In the genomic region with DNA sequence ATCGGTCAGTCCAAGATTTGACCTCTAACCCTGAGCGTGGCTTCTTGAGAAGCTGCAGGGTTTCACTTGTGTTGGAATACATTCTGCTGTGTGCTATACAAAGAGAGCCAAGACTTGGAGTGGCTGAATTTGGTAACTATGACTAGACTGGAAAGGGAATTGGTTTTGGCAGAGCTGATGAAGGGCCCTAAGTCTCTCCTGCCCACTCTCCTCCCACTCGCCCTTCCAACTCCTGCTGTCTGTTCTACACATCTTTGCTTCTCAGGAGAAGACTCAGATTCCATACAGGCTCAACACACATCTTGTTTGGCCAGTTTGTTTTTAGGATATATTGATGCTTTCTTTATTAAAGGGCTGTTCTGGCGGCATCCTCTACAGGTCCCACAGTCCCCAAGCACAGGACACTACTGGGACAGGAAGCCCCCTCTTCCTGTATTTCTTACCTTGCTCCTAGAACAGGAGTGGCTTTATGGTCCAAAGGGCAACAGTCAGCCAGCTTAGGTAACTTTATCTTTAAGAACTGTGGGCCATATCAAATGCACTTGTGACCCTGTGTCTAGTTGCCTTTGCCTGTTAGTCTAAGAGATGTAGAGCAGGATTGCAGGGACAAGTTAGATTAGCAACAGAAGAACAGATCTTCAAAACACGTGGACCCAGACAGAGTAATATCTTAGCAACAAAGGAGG, we compare ENCODE assay signal across 31 mouse cellular contexts. TPM values are rescaled to one million over a fixed set of nuclear protein-coding genes. Genes with fewer than 3 reads are reported as not detected.
DNase-seq lines count a peak whose midpoint lies in the region; ATAC-seq lines count a peak whose summit lies in the region.
"Had no signal": no experiment of that assay in that cellular context is flagged by ENCODE, and none has a peak within 500 bp of the region (broad histone marks: within the 10 kb centered on the region; RNA-seq: fewer than 3 reads in every experiment).

No protein-coding gene starts in this region.

- H3K4me3 ChIP-seq in intestine, embryonic 16.5 days (ENCODE audit: low read length), result no peak overlapping the region
- H3K4me3 ChIP-seq: forebrain, embryonic 15.5 days; heart, embryonic 12.5 days; hindbrain, embryonic 10.5 days; kidney, embryonic 15.5 days; liver, embryonic 13.5 days; midbrain, embryonic 12.5 days had no signal

- no peaks in the 10 kb centered on the region for H3K9me3 ChIP-seq in intestine, embryonic 16.5 days (ENCODE audit: control insufficient read depth, low read length)
- H3K9me3 ChIP-seq: forebrain, embryonic 15.5 days; heart, embryonic 12.5 days; hindbrain, embryonic 10.5 days; kidney, embryonic 15.5 days; liver, embryonic 13.5 days; midbrain, embryonic 12.5 days had no signal

- H3K27ac ChIP-seq in intestine, embryonic 16.5 days (ENCODE audit: low read length), result peak overlapping the region; percentile 57; the same call in 1 of the 2 replicates
- H3K27ac ChIP-seq: forebrain, embryonic 15.5 days; hindbrain, embryonic 10.5 days; kidney, embryonic 15.5 days; liver, embryonic 13.5 days; midbrain, embryonic 12.5 days; stomach, postnatal 0 days had no signal

- WGBS in intestine, embryonic 16.5 days, result 78% methylated on average over 5 of the region's 5 CpGs

- H3K4me1 ChIP-seq in intestine, embryonic 16.5 days (ENCODE audit: control insufficient read depth, insufficient read depth, low read length), result no peaks in the 10 kb centered on the region
- H3K4me1 ChIP-seq: forebrain, embryonic 15.5 days; heart, embryonic 12.5 days; kidney, embryonic 15.5 days; liver, embryonic 13.5 days; midbrain, embryonic 12.5 days had no signal

- no peak overlapping the region for H3K9ac ChIP-seq in intestine, embryonic 16.5 days (ENCODE audit: low read depth, low read length)
- H3K9ac ChIP-seq: forebrain, embryonic 15.5 days; heart, embryonic 12.5 days; kidney, embryonic 15.5 days; liver, embryonic 13.5 days; midbrain, embryonic 12.5 days had no signal

- H3K36me3 ChIP-seq in intestine, embryonic 16.5 days (ENCODE audit: control insufficient read depth, insufficient read depth, low read length), result peaks cover 5% of the 10 kb centered on the region

- peak; percentile 90 for ATAC-seq in frontal cortex, adult (ENCODE audit: low TSS enrichment)
- ATAC-seq in intestine, embryonic 16.5 days, result peak; percentile 88
- no peak for ATAC-seq in erythroblast, adult 5-6 weeks (replicated peaks; ENCODE audit: low FRiP score, poor library complexity, severe bottlenecking)
- ATAC-seq: activated CD4-positive, CD25-positive, alpha-beta regulatory T cell, adult 4 months; forebrain, embryonic 15.5 days; hindbrain, embryonic 16.5 days had no signal

- H3K27me3 ChIP-seq in intestine, embryonic 16.5 days (replicated peaks; ENCODE audit: control insufficient read depth, insufficient read depth, low read length), result no peaks in the 10 kb centered on the region
- H3K27me3 ChIP-seq: forebrain, embryonic 15.5 days; heart, embryonic 12.5 days; kidney, embryonic 15.5 days; liver, embryonic 13.5 days; midbrain, embryonic 12.5 days had no signal

- H3K4me2 ChIP-seq in intestine, embryonic 16.5 days (ENCODE audit: low read depth, low read length), result no peak overlapping the region
- H3K4me2 ChIP-seq: forebrain, embryonic 15.5 days; heart, embryonic 12.5 days; kidney, embryonic 15.5 days; liver, embryonic 13.5 days; midbrain, embryonic 12.5 days had no signal

- no peak for DNase-seq in frontal cortex, postnatal 10 days (ENCODE audit: low spot score in 2 of 2)
- peak; percentile 53 for DNase-seq in left cerebral cortex, adult 11 months (ENCODE audit: low spot score)
- no peak for DNase-seq in left cerebral cortex, postnatal 4 days
- peak; percentile 51 to 53 for DNase-seq in left cerebral cortex, postnatal 36 days (ENCODE audit: low spot score in 2 of 2)
- no peak for DNase-seq in thymus, postnatal 25 days
- DNase-seq: adrenal gland, postnatal 10 days; cerebellum, adult 2 months; cerebellum, postnatal 25 days; embryo, embryonic 11 days; gastrocnemius, postnatal 14 days; heart, adult 11 months; heart, postnatal 10 days; kidney, adult 11 months; kidney, postnatal 36 days; layer of hippocampus, postnatal 36 days; liver, embryonic 13.5 days; lung, adult 2 months; lung, postnatal 14 days had no signal

- intact Hi-C loops in left cerebral cortex, postnatal 4 days (cut with DNase I), result no loop called here
- intact Hi-C loops in left cerebral cortex, postnatal 36 days (cut with DNase I), result no loop called here

RNA-seq across cellular contexts. Expression of a gene that starts 38.9 kb away (rescaled TPM):
- total RNA-seq in left cerebral cortex, postnatal 4 days (2021), result 1 to 10 TPM; 5.1 to 5.2 TPM
- 0.32 and 0.67 TPM in 2 replicates for polyA plus RNA-seq in intestine, embryonic 16.5 days (2015; fragmentation: Nextera tagmentation; extraction: Ambion mirVana)
- 1 to 10 TPM; 1.7 to 2.9 TPM for total RNA-seq in left cerebral cortex, postnatal 36 days (2021)
- total RNA-seq in erythroblast, adult 5-6 weeks (2015; ENCODE audit: low replicate concordance), result not detected in 2 replicates
- not detected in 2 replicates for total RNA-seq in erythroblast, adult 5-6 weeks (2017; ENCODE audit: low replicate concordance)

RNA-seq across cellular contexts. Expression of a gene that starts 52.2 kb away (rescaled TPM):
- 1 to 10 TPM; 4.9 to 7.5 TPM for total RNA-seq in left cerebral cortex, postnatal 4 days (2021)
- 64.5 and 64.6 TPM in 2 replicates for polyA plus RNA-seq in intestine, embryonic 16.5 days (2015; fragmentation: Nextera tagmentation; extraction: Ambion mirVana)
- total RNA-seq in left cerebral cortex, postnatal 36 days (2021), result 1 to 10 TPM; 2.1 to 4.9 TPM
- total RNA-seq in erythroblast, adult 5-6 weeks (2015; ENCODE audit: low replicate concordance), result not detected in 2 replicates
- total RNA-seq in erythroblast, adult 5-6 weeks (2017; ENCODE audit: low replicate concordance), result not detected in 2 replicates
- total RNA-seq: megakaryocyte progenitor cell, adult 5-6 weeks; neutrophil, adult 5-6 weeks had no signal
- polyA plus RNA-seq: activated CD4-positive, CD25-positive, alpha-beta regulatory T cell, adult 4 months had no signal

RNA-seq across cellular contexts. Expression of a gene that starts 59.7 kb away (rescaled TPM):
- total RNA-seq in left cerebral cortex, postnatal 4 days (2021), result 10 to 100 TPM; 39.7 to 39.9 TPM
- 146 and 170 TPM in 2 replicates for polyA plus RNA-seq in intestine, embryonic 16.5 days (2015; fragmentation: Nextera tagmentation; extraction: Ambion mirVana)
- total RNA-seq in left cerebral cortex, postnatal 36 days (2021), result 10 to 100 TPM; 22.8 to 29.9 TPM
- 17.9 and 19.9 TPM in 2 replicates for total RNA-seq in erythroblast, adult 5-6 weeks (2015; ENCODE audit: low replicate concordance)
- total RNA-seq in erythroblast, adult 5-6 weeks (2017; ENCODE audit: low replicate concordance), result 12.3 and 18.3 TPM in 2 replicates

Comparison
In these comparisons a context has a peak if more than half of its experiments do, and no peak if none do; other contexts are left out.
1. DNase-seq: peak in left cerebral cortex, adult 11 months (single experiment) and left cerebral cortex, postnatal 36 days (2 of 2); none in frontal cortex, postnatal 10 days (0 of 2), left cerebral cortex, postnatal 4 days (single experiment) and thymus, postnatal 25 days (single experiment).